Mouse (Mus musculus) embryonic facial prominence, embryonic 11.5 days (tissue): ENCODE measurements around the gene Agps. TPM values are rescaled to one million over a fixed set of nuclear protein-coding genes. Genes with fewer than 3 reads are reported as not detected.

Experiments
- ATAC-seq: fragments of 200-750 bp; cut with Nextera tagmentation; replicated peaks from 2 replicates; pipeline ENCODE4 v1.8.0; 2017; ENCODE audit warnings: low read depth; ENCODE audit not compliant: insufficient number of reproducible peaks, low FRiP score, low TSS enrichment
- DNase-seq: peaks from one replicate; pipeline ENCODE4 v3.0.0-alpha.2; 2015; ENCODE audit warnings: low spot score
- H3K27ac ChIP-seq: fragments of 300-500 bp; sonication (generic); replicated peaks from 2 replicates; pipeline ENCODE4 v1.5.1; 2014; ENCODE audit warnings: mild to moderate bottlenecking, low read depth, low read length, control low read depth
- H3K27me3 ChIP-seq: fragments of 300-500 bp; sonication (generic); 2 replicates; pipeline ENCODE4 v1.6.1; 2014; ENCODE audit warnings: mild to moderate bottlenecking, low read length, moderate library complexity, mixed read lengths; ENCODE audit not compliant: control insufficient read depth, insufficient read depth
- H3K36me3 ChIP-seq: fragments of 300-500 bp; sonication (generic); replicated peaks from 2 replicates; pipeline ENCODE4 v1.6.1; 2014; ENCODE audit warnings: low read depth, mild to moderate bottlenecking, low read length, moderate library complexity, mixed read lengths; ENCODE audit not compliant: control insufficient read depth, insufficient read depth
- H3K4me1 ChIP-seq: fragments of 300-500 bp; sonication (generic); 2 replicates; pipeline ENCODE4 v1.6.1; 2014; ENCODE audit warnings: low read length, mixed read lengths; ENCODE audit not compliant: control insufficient read depth, insufficient read depth
- H3K4me2 ChIP-seq: fragments of 300-500 bp; sonication (generic); 2 replicates; pipeline ENCODE4 v1.6.1; 2014; ENCODE audit warnings: low read depth, mild to moderate bottlenecking, control low read depth, low read length, moderate library complexity
- H3K4me3 ChIP-seq: fragments of 300-500 bp; sonication (generic); 2 replicates; pipeline ENCODE4 v1.5.1; 2014; ENCODE audit warnings: low read depth, low read length, control low read depth
- H3K9ac ChIP-seq: fragments of 300-500 bp; sonication (generic); replicated peaks from 2 replicates; pipeline ENCODE4 v1.6.1; 2014; ENCODE audit warnings: mild to moderate bottlenecking, control low read depth, low read length
- H3K9me3 ChIP-seq: fragments of 300-500 bp; sonication (generic); replicated peaks from 2 replicates; pipeline ENCODE4 v1.6.1; 2016; ENCODE audit warnings: mild to moderate bottlenecking, low read length, inconsistent platforms, mixed read lengths; ENCODE audit not compliant: control insufficient read depth
- WGBS: fragments of 180-500 bp; shearing (Covaris S2); extraction: QIAGEN DNeasy Blood & Tissue Kit; methylation state at CpG from one replicate; pipeline ENCODE4 v1.1.7; 2014; 5-methylcytosine and 5-hydroxymethylcytosine counted together
- polyA plus RNA-seq: library from polyadenylated mRNA; unstranded; fragments of >200 nt; fragmentation: Nextera tagmentation; extraction: Ambion mirVana; gene quantifications from 2 replicates; pipeline ENCODE4 v1.2.1, GENCODE M21; 2014

Gene Agps
- polyA plus RNA-seq, 1 experiment from 2014 or later, result 45.3 TPM

DNA sequence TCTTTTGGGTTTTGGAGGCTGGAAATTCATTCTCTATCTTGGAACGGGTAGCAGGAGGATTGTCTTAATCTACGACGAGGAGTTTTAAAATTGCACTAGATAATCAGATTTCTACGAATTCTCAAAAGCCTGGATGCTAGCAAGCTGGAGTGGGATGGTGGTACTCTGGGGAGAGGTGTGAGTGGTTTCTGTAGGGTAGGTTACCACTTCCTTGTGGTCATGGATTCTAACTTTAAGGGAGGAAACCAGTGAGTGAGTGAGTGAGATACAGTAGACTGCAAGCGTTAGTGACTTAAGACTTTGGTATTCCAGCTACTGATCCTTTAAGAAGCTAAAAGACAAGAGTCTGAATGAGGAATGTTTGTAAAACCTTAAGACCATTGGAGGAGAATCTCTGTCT, 804 bp downstream of the Agps start:
- H3K4me3 ChIP-seq, result peak overlapping the region; percentile 88
- H3K9ac ChIP-seq, result peak overlapping the region; percentile 91
- H3K4me2 ChIP-seq, result peak overlapping the region; percentile 72
- no peaks in the 10 kb centered on the region for H3K36me3 ChIP-seq
- peak overlapping the region; percentile 60 for H3K27ac ChIP-seq
- WGBS, result 0% methylated on average over 5 of the region's 5 CpGs
- ATAC-seq, result no peak
- DNase-seq, result no peak
- no peaks in the 10 kb centered on the region for H3K27me3 ChIP-seq
- H3K9me3 ChIP-seq, result no peaks in the 10 kb centered on the region
- H3K4me1 ChIP-seq, result no peaks in the 10 kb centered on the region

DNA sequence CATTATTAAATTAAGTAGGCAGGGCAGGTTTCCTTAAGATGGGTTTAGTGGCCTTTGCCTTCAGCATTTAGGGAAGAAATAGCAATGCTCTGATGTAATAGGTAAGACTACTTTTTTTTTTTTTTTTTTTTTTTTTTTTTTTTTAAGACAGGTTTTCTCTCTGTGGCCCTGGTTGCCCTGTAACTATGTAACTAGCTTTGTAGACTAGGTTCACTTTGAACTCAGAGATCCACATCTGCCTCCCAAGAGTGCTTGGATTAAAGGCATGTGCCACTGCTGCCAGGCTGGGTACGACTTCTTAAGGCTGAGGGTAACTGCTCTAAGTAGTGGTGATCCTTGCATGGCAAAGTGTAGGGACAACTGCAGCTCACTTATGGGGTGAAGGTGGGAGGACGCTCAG, 2.5 kb downstream of the Agps start:
- Histone ChIP-seq H3K27me3 (no peaks in the 10 kb centered on the region), H3K36me3 (no peaks in the 10 kb centered on the region), H3K27ac (no peak overlapping the region), H3K4me3 (no peak overlapping the region), H3K9me3 (no peaks in the 10 kb centered on the region), H3K4me1 (no peaks in the 10 kb centered on the region), H3K9ac (no peak overlapping the region), H3K4me2 (no peak overlapping the region)
- ATAC-seq (no peak), DNase-seq (no peak)
- 82% methylated on average over 2 of the region's 2 CpGs for WGBS

DNA sequence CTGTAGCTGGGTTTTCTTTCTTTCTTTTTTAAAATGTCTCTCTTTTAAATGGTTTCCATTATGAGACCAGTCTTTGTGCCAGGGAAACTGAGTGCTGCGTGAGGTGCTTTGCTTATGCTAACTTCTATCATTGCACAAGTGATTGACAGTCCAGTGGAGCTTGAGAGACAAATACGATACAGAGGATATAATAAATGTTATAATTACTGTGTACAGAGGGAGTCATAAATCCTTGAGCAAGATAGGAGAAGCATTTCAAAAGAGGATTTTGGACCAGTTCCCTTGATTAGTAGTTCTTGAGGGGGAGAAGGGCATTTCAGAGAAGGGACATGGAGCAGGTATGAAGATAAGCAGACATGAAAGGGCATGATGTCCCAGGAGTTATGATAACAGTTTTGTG, 10.3 kb downstream of the Agps start:
- no peak for DNase-seq
- no peaks in the 10 kb centered on the region for H3K9me3 ChIP-seq
- H3K4me3 ChIP-seq, result no peak overlapping the region
- no peaks in the 10 kb centered on the region for H3K27me3 ChIP-seq
- ATAC-seq, result no peak
- H3K4me1 ChIP-seq, result no peaks in the 10 kb centered on the region
- no peak overlapping the region for H3K4me2 ChIP-seq
- no peak overlapping the region for H3K27ac ChIP-seq
- H3K9ac ChIP-seq, result no peak overlapping the region
- no peaks in the 10 kb centered on the region for H3K36me3 ChIP-seq
- 90% methylated on average over 2 of the region's 2 CpGs for WGBS

DNA sequence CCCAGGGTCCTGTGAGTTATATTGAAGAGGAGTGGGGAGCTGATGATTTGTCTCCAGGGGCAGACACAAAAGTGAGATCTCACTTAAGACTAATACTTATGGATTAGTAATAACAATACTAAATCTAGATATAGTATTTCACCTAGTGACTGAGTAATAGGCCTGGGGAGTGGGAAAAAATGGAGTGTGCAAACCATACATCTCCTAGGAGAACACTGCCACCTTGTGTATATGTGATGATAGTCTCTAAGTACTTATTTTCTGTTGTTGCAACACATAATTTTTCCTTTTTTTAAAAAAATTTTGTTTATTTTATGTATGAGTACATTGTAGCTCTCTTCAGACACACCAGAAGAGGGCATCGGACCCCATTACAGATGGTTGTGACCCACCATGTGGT, 15.7 kb downstream of the Agps start:
- Histone ChIP-seq H3K4me3 (no peak overlapping the region), H3K4me1 (no peaks in the 10 kb centered on the region), H3K36me3 (no peaks in the 10 kb centered on the region; the same call in 1 of the 2 replicates), H3K27ac (no peak overlapping the region), H3K9me3 (no peaks in the 10 kb centered on the region), H3K4me2 (no peak overlapping the region), H3K27me3 (no peaks in the 10 kb centered on the region), H3K9ac (no peak overlapping the region)
- 100% methylated on average over 1 of the region's 1 CpGs for WGBS
- no peak for ATAC-seq
- DNase-seq, result no peak

DNA sequence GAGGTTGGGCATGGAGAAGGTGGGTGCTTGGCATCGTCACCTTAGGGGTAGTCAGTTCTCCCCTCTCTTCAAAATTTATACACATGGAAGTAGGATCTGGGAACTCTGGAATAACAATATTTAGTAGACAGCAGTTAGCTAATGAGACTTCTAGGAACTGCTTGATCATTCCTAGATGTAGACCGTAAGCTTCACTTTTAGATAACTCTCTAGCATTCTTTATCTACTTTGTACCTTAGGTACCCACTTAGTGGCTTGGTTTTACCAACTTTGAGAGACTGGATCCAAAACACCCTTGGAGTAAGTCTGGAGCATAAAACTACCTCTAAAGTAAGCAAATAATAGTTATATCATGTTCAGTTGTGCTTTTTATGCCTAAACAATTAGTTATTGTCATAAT, 20.5 kb downstream of the Agps start:
- no peak overlapping the region for H3K4me3 ChIP-seq
- DNase-seq (no peak), ATAC-seq (no peak)
- no peaks in the 10 kb centered on the region; the same call in 1 of the 2 replicates for H3K36me3 ChIP-seq
- WGBS, result 93% methylated on average over 2 of the region's 2 CpGs
- H3K4me1 ChIP-seq, result no peaks in the 10 kb centered on the region
- H3K27me3 ChIP-seq, result no peaks in the 10 kb centered on the region
- H3K4me2 ChIP-seq, result no peak overlapping the region
- no peak overlapping the region for H3K9ac ChIP-seq
- no peak overlapping the region for H3K27ac ChIP-seq
- no peaks in the 10 kb centered on the region for H3K9me3 ChIP-seq

DNA sequence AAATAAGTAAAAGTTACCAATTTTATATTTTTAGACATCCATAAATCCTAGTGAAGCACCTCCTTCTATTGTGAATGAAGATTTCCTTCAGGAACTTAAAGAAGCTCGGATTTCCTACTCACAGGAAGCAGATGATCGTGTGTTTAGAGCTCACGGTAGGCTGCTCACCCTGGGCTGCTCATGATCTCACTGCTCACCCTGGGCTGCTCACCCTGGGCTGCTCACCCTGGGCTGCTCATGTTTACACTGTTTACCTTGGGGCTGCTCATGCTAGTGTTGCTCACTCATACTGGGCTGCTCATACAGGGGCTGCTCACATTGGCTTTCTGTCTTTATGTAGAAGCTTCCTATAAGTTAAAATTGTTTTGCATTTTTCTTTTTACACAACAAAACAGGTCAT, 22.2 kb downstream of the Agps start:
- Histone ChIP-seq H3K27me3 (no peaks in the 10 kb centered on the region), H3K9me3 (no peaks in the 10 kb centered on the region), H3K27ac (no peak overlapping the region), H3K4me2 (no peak overlapping the region), H3K9ac (no peak overlapping the region), H3K4me1 (no peaks in the 10 kb centered on the region), H3K4me3 (no peak overlapping the region), H3K36me3 (no peaks in the 10 kb centered on the region; the same call in 1 of the 2 replicates)
- ATAC-seq (no peak), DNase-seq (no peak)
- WGBS, result 46% methylated on average over 3 of the region's 3 CpGs

DNA sequence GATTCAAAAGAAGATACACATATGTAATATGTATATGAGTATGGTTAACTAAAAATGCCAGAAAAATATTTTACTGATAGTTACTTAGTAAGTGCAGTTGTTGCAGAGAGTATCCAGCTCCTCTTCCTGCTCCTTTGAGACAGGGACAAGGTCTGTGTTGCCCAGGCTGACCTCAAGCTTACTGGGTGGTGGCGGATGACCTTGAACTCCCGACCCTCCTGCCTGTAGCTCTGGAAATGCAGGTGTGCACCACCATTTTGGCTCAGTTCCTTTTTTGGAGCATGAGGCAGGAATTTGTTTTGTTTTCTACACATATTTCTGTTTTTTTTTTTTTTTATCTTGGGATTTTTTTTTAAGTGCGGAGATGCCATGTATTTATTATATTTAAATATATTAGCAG, 29.1 kb downstream of the Agps start:
- Histone ChIP-seq H3K27me3 (no peaks in the 10 kb centered on the region), H3K27ac (no peak overlapping the region), H3K4me1 (no peaks in the 10 kb centered on the region), H3K9ac (no peak overlapping the region), H3K36me3 (no peaks in the 10 kb centered on the region), H3K9me3 (no peaks in the 10 kb centered on the region), H3K4me2 (no peak overlapping the region), H3K4me3 (no peak overlapping the region)
- WGBS, result 96% methylated on average over 3 of the region's 3 CpGs
- DNase-seq, result no peak
- no peak for ATAC-seq

DNA sequence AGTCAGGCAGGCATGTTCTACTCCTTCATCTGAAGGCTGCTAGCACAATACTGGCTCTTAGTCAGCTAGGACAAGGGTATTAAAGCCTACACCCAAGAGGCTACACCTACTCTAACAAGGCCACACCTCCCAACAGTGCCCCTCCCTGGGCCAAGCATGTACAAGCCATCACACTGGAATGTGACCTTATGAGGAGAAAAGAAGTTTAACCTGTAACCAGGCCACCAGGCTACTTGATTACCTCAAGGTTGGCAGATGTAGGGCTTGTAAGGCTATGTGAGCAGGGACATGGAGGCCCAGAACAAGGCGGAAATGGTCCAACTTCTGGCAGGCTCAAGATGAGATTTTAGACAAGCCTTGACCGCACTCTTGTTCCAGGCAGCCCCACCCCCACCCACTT, 37.6 kb downstream of the Agps start:
- ATAC-seq (no peak), DNase-seq (no peak)
- Histone ChIP-seq H3K27me3 (no peaks in the 10 kb centered on the region), H3K4me2 (no peak overlapping the region), H3K9ac (no peak overlapping the region), H3K36me3 (no peaks in the 10 kb centered on the region), H3K4me3 (no peak overlapping the region), H3K4me1 (no peaks in the 10 kb centered on the region), H3K9me3 (no peaks in the 10 kb centered on the region), H3K27ac (no peak overlapping the region)
- 95% methylated on average over 2 of the region's 2 CpGs for WGBS
